Mouse (Mus musculus): Measurements from ENCODE around the gene Myh10. TPM values are rescaled to one million over a fixed set of nuclear protein-coding genes. Genes with fewer than 3 reads are reported as not detected.

Myh10 gene
- 1 to 10 TPM; 1.4 to 6.1 (median 2.7) TPM for polyA plus RNA-seq (2017; shearing (Covaris generic))

DNA sequence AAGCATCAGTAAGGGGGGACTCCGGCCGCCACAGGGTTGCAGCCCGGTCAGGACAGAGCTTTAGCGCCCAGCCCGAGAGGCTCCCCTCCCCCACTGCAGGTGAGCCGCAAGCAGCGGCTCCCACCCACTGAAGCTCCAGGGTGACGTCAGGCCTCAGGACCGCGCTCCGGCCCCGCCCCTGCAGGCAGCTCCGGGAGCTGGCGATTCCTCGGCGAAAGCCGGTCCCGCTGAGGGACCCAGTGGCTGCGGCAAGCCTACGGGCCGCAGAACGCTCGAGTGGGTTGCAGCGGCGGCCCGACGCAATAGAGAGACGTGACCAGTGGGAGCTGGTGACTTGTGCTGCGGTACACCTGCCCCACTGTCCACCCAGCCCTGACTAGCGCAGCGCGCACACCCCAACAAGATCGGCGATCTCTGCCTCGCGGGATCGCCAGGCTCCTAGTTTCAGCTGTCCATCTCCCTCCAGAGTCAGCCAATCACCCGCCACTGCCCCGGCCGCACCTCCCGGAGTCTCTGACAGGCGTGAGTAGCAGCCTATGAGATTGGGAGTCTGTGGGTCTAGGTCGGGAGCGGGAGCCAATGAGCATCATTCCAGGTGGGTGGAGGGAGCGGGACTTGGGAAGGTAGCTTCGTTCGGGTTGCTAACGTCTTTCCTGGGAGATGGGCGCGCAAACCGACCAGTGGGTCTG lies at the start of gene Myh10:
Gene Myh10 (plus strand): TSS at position 239 of the 689 bp plus-strand sequence.
- ATAC-seq = peak; percentile 96

DNA sequence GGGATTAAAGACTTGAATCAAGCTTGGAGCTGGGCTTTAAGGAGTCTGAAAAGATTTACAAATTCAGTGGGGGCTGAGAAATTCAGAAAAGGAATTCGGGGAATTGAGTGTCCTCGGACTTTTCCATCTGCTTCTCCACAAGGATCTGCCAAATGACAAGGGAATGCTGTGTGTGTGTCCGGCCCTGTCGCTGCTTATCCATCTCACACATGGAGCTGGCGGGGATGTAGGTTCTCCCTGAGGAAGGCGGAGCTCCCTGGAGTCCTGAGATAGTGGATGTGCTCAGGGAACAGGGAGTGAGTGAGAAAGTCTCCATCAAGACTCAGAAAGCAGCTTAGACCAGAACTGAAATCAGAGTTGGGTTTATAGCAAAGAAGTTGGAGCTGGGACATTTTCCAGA lies 46.6 kb upstream of the Myh10 start:
- no peak for ATAC-seq

DNA sequence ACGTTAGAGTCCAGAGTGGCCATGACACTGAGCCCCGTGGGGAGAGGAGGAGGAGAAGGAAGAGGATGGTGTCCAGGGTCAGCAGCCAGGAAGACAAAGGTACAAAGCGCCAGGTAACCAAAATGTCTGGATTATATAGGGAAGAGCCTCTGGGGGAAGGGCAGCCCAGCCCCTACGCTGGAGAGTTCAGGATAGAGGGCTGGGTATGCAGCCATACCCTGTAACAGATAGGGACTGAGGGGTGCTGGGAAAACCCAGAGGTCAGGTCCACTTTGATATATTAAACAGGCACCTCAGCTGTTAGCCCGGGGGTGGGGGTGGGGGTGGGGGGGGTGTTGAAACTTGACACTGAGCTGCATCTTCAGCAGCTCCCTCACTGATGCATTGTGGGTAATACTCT lies 43.6 kb upstream of the Myh10 start:
- ATAC-seq = no peak

DNA sequence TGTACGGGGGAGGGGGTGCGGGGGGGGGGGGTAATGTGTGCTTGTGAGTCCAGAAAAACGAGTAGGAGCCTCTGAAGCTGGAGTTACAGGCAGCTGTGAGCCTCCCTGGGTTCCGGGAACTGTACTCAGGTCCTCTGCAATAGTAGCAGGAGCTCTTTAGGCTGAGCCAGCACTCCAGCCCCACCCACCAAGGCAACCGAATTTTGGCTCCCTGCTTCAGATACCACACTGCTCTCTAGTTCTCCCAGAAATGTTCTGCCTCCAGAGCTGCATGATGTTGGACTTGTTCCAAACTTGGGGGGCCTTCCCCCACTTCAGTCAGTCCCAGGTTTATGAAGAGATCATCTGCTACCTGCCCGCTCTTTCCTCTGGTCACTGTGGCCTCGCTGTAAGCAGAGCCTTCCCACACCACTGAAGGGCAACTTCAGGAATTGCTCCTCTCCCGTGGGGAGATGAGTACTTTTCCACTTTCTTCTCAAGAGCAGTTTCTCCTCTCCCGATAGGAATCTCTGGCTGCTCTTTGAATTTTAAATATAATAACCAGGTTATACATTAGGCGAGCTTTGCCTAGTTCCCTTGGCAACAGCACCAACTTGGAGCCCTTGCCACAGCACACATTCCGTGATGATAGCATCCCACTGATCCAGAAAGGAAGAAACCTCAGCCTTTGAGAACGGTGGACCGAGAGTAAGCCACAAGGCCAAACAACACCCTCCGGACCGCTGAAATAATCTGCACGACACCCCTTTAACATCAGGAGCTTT lies 42.8 kb upstream of the Myh10 start:
- ATAC-seq = no peak

DNA sequence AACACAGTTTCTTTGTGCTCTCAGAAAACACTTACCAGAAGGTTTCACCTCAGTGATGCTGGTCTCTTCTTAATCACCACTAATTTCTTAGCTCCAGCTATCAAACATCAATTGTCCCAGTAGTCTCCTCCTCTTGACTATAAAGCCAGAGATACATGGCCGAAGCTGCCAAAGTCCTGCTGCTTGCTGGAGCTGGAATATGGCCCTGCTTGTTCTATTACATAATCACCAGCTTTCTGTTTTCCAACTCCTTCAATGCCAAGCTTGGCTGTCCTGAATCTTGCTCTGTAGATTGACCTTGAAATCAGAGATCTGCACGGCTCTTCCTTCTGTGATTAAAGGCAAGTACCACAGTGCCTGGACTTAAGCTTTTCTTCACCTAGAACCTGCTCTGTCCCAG lies 39.8 kb upstream of the Myh10 start:
- ATAC-seq = no peak

DNA sequence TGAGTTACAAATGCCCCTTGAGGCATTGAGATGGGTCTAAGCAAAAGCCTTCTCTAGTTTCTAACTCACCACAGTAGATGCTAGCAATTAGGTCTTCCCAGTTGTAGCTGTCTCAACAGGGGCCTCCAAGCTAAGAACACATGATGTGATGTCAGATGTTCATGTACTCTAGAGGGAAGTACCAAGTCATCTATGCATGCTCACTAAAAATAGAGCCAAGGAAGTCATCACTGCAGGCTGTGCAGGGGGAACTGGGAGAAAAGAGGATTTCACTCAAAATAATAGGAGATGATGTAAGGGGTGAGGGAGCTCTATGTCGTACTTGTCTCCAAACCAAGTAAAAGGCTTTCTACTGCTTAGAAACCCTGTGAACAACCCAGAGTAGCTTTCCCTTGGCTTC lies 35.8 kb upstream of the Myh10 start:
- no peak for ATAC-seq

DNA sequence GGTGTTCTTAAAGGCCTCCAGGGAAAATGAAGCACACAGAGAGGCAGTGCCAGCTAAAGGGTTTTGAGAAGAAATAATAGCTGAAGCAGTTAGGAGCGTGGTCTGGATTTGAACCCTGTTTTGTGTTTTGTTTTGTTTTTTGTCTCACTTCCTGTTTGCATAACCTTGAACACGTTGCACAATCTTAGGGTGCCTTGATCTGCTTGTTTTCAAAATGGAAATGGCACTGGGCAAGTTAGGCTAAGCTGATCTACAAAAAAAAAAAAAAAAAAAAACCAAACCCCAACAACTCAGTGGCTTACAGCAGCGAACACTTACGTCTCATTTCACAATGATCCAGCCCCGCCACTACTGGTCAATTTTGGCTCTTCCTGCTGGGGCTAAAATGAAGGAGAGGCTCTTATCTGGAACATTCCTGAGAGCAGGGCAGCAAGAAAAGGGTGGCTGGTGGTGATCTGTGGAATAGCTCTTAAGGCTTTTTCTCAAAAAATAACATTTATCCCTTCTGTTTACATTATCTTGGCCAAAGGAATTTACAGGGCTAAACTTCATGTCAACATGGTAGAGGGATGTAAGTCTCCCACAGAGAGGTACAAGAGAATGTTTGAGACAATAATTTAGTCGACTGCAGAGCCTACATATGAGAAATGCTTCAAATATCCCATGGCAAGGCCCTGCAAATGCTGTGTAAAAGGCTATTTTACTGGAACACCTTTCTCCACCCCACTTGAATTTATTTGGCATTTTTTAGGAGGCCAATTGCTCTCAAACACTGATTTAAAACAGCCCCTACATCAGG lies 34.3 kb upstream of the Myh10 start:
- no peak for ATAC-seq

DNA sequence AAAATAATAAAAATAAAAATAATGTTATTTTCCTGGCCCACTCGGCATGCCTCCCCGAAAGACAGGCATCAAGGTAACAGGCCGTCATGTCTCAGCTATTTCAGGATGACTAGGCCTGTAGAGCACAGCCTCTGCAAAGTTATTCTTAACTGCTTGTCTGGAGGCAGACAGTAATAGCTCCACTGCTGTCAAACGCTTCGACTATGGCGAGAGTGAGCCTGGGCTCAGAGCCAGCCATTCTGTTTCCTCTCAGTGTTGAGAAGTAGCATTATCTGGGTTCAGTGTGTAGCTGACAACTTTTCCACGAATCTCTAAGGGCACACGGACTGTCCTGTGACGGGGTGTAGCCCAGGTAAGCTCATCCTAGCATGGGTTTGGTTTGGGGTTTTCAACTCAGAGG lies 33.5 kb upstream of the Myh10 start:
- ATAC-seq = no peak

DNA sequence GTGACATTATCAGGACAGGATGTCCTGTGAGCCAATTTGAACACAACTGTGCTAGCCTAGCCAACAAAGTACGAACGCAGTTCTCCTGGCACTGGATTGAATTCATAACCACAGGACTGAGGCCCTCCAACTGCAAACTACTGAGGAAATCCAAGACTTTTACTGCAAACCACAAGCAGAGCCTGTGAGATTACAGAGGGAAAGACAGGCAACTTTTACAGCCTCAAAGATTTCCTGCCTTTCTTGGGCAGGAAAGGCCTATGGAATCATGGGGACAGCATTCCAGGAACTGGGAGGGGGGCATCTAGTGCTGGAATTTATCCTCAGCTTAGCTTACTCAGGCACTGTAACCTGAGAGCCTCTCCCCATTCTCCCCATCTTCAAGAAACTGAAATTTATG lies 26.0 kb upstream of the Myh10 start:
- ATAC-seq = no peak

DNA sequence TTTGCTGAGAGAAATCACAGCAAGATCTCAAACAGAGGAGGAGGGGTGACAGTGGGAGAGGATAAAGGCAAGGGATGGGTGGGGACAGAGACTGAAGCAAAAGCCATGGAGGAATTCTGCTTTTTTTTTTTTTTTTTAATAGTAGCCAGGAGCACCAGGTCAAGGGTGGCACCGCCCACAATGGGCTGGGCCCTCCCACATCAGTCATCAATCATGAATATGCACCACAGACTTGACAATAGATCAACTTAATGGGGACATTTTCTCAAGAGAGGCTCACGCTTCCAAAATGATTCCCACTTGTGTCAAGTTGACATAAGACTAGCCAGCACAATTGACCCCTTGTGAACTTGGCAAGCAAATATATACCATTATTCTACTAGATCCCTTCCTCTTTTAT lies 25.1 kb upstream of the Myh10 start:
- ATAC-seq = no peak

DNA sequence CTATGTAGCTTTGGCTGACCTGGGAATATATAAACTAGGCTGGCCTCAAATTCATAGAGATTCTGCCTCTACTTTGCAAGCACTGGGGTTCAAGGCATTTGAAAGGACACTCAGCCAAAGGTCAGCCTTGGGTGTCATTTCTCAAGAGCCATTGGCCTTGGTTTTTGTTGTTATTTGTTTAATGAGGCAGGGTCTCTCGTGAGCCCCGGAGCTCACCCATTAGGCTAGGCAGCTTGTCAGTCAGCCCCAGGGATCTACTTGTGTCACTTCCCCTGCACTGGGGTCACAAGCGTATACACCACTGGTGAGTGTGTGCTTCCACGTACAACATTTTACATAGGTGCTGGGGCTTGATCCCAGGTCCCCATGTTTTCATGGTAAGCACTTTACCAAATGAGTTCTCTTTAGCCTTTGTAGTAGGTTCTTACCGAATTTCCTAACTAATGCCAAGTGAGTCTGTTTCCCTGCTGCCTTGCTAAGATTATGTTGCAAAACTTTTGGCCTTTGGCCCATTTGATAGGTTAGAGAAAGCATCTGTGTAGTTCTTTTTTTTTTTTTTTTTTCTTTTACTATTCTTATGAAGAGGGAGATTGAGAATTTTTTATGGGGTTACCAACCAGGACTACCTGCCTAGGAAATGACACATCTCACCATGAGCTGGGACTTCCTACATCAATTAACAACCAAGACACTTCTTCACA lies 18.9 kb upstream of the Myh10 start:
- ATAC-seq = no peak

DNA sequence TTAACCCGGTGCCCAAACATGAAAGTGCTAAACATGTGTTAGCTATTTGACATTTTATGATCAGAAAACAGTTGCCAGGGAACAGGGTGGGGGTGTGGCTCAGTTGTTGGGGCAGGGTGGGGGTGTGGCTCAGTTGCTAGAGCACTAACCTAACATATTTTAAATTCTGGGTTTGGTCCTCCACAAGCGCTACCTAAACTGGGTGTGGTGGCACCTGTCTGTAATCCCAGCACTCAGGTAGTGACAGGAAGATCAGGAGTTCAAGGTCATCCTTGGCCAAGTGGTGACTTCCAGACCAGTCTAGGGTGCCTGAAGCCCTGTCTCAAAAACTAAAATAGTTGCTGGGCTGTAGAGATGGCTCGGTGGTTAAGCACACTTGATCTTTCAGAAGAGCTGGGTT lies 17.3 kb upstream of the Myh10 start:
- ATAC-seq = no peak

DNA sequence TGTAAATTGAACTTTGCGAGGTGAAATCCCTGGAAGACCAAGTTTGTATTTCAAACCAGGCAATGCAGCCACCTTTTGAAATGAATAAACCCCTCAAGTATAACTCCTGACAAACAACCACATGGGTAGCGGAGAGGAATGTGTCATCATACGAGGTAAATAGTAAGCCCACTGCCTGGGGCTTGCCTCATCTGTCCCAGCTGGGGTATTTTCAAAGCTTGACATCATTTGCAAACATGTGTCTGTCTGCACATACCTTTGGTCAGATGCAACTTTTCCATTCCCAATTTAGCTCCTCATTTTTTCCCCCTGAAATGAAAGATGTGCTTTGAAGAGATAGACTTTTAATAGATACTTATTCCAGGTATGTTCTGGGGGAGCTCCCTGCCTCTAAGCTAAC lies 16.7 kb upstream of the Myh10 start:
- no peak for ATAC-seq

DNA sequence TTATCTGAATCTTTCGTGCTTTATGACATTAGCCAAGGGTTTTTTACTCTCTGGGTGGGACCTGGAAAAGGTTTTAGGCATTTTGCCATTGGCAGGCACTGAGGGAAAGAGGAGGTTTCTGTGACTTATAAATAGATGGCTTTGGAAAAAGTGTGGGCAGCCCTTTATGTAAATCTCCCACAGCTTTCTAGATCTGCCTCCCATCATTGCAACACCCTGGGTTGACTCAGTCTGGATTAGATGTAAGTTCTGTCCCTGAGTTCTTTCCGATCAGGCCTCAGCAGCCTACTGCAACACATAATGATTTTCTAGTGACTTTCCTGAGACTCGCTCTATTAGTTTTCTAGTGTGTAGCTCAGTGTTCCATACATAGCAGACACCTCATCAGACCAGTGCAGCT lies 16.1 kb upstream of the Myh10 start:
- no peak for ATAC-seq

DNA sequence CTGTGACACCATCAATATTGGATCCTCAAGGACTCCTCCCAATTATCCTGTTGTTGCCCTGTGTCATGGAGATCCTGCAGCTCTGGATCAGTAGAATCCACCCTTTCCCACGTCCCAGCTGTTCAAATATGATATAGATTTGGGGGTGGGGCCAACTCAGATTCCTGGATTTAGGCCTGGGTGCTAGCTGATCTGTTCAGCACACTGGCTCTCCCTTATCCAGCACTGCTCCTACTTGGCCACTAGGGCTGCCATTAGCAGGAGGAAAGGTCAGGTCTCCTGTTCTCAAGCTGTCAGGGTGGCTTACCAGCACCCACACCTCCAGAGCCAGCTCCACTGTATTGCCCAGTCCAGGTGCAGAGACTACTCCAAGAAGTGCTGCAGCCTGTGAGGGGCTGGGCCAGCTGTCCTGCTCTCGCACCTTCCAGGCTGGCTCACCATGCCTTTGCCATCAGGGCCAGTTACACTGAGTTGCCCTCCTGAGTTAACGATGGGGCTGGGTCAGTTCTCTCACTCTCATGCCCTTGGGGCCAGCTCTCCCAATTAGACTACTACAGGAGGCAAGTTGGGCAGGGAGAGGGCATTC lies 10.0 kb upstream of the Myh10 start:
- ATAC-seq = no peak

DNA sequence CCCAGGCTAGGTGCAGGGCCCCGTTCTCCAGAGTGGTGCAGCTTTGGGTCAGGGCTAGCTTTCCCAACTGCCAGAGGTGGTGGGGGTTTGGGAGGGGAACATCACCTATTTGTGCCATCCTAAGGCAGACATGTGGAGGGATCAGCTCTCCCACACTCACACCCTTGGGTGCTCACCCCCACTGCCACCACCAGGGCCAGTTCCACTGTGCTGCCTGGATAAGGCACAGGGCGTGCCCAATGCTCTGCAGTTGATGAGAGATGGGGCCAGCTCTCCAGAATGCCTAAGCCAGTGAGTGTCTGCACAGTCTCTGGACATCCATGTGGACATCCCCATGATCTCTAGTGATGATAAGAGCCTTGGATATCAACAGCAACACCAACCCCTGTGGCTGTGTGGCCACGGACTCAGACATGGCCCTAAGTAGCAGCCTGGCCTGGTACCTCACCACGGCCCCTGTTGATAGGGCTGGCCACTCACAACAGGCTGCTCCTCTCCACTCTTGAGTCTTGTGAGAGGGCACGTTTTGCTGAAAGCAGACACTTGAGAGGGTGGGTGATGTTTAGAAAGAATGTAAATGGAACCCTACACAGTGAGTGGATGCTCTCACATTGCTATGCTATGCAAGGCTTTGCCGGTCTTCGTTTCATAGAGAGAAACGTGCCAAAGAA lies 9.1 kb upstream of the Myh10 start:
- ATAC-seq = no peak

DNA sequence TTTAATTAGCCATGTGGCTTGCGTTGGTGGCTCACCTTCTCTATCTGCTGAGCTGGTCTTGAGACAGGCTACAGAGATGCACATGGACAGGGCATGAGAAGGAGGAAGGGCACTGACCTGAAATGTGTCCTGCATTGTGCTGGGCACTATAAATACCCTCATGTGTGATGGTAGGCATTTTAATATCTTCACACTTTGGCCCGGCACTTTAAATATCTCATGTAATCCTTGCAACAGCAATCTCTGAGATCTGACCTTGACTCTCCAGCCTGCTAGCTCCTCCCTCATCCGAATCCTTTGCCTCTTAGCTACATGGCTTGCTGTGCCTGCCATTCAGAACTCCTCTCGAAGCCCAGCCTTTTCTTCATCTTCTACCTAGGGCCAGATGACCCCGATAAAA lies 5.4 kb upstream of the Myh10 start:
- no peak for ATAC-seq

DNA sequence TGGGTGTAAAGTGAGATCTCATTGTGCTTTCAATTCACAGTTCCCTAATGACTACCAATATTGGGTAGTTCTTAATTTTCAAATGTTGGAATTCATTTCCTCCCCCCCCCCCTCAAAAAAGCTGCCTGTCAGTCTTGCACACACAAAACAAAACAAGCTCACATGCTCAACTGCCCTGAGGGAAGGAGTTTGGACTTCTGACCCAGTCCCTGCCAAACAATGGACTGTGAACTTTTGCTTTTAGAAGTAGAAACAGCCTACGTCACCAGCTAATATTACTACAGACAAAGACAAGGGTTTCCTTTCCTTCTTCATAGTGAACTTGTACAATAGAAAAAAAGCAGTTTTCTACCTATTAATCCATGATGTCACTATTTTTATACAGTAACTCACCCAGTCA lies 2.1 kb upstream of the Myh10 start:
- no peak for ATAC-seq

DNA sequence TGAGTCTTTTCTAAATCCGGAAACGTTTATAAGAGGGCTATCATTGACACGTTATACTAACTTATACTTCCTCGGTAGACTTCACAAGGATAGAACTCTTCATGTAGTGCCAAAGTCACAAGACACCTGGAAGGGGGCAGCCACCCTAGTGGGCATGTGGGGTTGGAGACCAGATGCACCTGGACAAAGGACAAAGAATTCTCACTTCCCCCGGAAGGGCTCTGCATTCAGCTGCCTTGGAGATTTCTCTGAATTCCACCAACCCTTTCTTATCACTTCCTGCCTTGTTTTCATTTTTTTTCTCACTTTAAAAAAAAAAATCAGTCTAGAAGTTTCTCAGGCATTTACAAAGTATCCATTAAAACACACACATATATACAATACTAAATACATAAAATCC lies 894 bp upstream of the Myh10 start:
- no peak for ATAC-seq

DNA sequence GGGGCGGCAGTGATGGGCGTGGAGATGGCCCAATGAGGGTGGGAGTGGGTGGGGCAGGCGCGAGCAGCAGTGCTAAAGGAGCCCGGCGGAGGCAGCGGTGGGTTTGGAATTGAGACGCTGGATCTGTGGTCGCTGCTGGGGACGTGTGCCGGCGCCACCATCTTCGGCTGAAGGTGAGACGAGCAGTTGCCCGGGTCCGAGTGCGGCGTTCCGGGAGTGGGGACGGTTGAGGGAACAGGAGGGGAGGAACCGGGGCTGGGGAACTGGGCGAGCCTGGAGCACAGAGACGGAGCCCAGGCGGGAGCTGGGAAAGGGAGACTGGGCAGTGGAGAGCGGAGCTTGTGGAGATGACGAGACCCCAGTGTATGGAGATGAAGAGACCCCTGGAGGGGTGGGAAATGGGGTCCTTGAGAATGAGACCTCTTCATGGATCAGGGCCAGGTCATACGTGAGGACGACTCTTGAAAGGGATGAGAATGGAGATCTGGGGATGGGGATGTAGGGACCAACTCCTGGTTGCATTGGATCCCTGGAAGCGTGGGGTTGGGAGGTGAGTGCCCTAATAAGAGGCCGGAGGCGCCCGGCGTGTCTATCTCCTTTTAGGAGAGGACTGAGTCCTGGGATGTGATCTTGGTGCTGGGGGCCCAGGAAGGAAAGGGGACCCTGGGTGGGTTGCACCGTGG lies 792 bp downstream of the Myh10 start:
- no peak for ATAC-seq

DNA sequence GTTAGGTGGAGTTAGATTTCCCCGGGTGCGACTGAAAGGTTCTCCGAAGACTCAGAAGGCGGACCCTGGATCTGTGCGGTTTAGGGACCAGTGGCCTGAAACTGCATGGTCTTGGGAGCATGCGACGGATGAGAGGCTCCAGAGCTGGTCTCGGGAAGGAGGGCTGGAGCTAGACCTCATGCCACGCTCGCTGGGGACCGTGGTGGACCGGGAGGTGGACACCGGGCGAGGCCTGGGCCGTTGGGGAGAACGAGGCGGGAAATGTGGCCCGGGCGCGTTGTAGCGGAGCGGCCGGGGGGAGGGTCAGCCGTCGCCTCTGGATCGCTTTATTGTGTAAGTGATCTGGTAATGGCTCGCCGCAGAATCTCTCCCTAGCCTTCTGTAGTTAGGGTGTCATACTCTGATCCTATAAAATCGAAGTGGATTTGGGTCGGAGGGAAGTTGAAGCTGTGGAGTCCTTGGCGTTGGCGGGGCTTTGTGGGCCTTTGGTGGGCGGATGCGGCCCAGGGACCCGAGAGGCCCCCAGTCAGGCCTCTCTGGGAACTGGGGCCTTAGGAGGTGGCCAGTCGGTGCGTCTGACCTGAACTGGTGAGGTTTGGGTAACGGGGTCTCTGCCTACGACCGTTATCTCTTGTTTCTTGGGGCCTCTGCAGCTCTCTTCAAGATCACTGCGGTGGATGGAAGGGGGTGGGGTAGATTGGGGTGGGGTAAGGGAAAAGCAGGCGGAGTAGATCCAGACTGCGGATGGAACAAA lies 1.5 kb downstream of the Myh10 start:
- no peak for ATAC-seq
